Mouse (Mus musculus): ENCODE results near the gene Gdpd5.
A peak's percentile ranks its signal among the peaks of the same experiment; 100 is the strongest.

- TF ChIP-seq CTCF (IDR thresholded peaks at IDR 0.05; ENCODE audit: extremely low read depth, insufficient read depth, low read length) = peak; percentile 97
- TF ChIP-seq POLR2A (IDR thresholded peaks at IDR 0.05; ENCODE audit: extremely low read depth, insufficient read depth, low read length) = no peak
These were observed 16.1 kb upstream of the Gdpd5 start for GRCm38 (mm10) chr7:99365069-99365468.

Measured in cortical plate, adult 2 months (tissue).